Mouse (Mus musculus) kidney, postnatal 0 days (tissue): ENCODE measurements at regions not wholly inside any gene's neighbourhood (a gene's known extent, or its start where the extent isn't known, plus 50 kb on each side); places are given as distances from the start of the nearest gene placed in this dataset.

Experiments
- ATAC-seq: fragments of 200-750 bp; cut with Nextera tagmentation; replicated peaks from 2 replicates; pipeline ENCODE4 v1.8.0; 2017; ENCODE audit warnings: low read depth, moderate number of reproducible peaks, moderate TSS enrichment, moderate library complexity; ENCODE audit not compliant: low FRiP score
- DNase-seq: peaks from one replicate; pipeline ENCODE4 v3.0.0-alpha.2; 2016; ENCODE audit warnings: low spot score
- H3K27ac ChIP-seq: fragments of 300-500 bp; sonication (generic); 2 replicates; pipeline ENCODE4 v1.5.1; 2014; ENCODE audit warnings: mild to moderate bottlenecking
- H3K27me3 ChIP-seq: fragments of 300-500 bp; sonication (generic); 2 replicates; pipeline ENCODE4 v1.6.1; 2014; ENCODE audit warnings: low read length, mixed read lengths; ENCODE audit not compliant: insufficient read depth
- H3K36me3 ChIP-seq: fragments of 300-500 bp; sonication (generic); 2 replicates; pipeline ENCODE4 v1.6.1; 2014; ENCODE audit warnings: low read length, mixed read lengths; ENCODE audit not compliant: insufficient read depth
- H3K4me1 ChIP-seq: fragments of 300-500 bp; sonication (generic); replicated peaks from 2 replicates; pipeline ENCODE4 v1.6.1; 2014; ENCODE audit warnings: antibody characterized with exemption, low read length, mixed read lengths; ENCODE audit not compliant: insufficient read depth
- H3K4me2 ChIP-seq: fragments of 300-500 bp; sonication (generic); 2 replicates; pipeline ENCODE4 v1.6.1; 2014; ENCODE audit warnings: mild to moderate bottlenecking, low read length, moderate library complexity, mixed read lengths
- H3K4me3 ChIP-seq: fragments of 300-500 bp; sonication (generic); replicated peaks from 2 replicates; pipeline ENCODE4 v1.5.1; 2014; ENCODE audit warnings: low read depth, low read length
- H3K9ac ChIP-seq: fragments of 300-500 bp; sonication (generic); 2 replicates; pipeline ENCODE4 v1.6.1; 2014; ENCODE audit warnings: low read depth, low read length
- H3K9me3 ChIP-seq: fragments of 300-500 bp; sonication (generic); replicated peaks from 2 replicates; pipeline ENCODE4 v1.6.1; 2016; ENCODE audit warnings: low read length, inconsistent platforms, mixed read lengths
- CTCF ChIP-seq: IDR thresholded peaks from 2 replicates; pipeline ENCODE4 v1.5.1; 2016; ENCODE audit warnings: antibody characterized with exemption, low read depth, mild to moderate bottlenecking, moderate library complexity
- WGBS: fragments of 180-500 bp; shearing (Covaris S2); extraction: QIAGEN DNeasy Blood & Tissue Kit; methylation state at CpG from one replicate; pipeline ENCODE4 v1.1.7; 2014; 5-methylcytosine and 5-hydroxymethylcytosine counted together

DNA sequence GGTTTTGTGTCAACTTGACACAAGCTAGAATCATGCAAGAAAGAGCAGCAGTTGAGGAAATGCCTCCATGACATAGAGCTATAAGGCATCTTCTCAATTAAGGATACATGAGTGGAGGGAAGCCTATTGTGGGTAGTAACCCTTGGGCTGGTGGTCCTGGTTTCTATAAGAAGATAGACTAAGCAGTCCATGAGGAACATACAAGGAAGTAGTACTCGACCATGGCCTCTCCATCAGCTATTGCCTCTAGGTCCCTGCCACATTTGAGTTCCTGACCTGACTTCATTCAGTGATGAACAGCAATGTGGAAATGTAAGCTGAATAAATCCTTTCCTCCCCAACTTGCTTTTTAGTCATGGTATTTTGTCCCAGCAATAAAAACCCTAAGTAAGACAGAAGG is 51.2 kb upstream of the Hsf2 start:
- TF ChIP-seq CTCF: no peak
- no peak overlapping the region for H3K4me2 ChIP-seq
- H3K9ac ChIP-seq: no peak overlapping the region
- H3K4me1 ChIP-seq: no peaks in the 10 kb centered on the region
- 70% methylated on average over 1 of the region's 1 CpGs for WGBS
- no peaks in the 10 kb centered on the region for H3K27me3 ChIP-seq
- H3K36me3 ChIP-seq: no peaks in the 10 kb centered on the region
- H3K27ac ChIP-seq: no peak overlapping the region
- H3K4me3 ChIP-seq: no peak overlapping the region
- no peaks in the 10 kb centered on the region for H3K9me3 ChIP-seq
- ATAC-seq: peak; percentile 57; the same call in 1 of the 2 replicates
- DNase-seq: no peak
